Mouse (Mus musculus) liver, embryonic 11.5 days (tissue): ENCODE results near the gene Mmp12. TPM values are rescaled to one million over a fixed set of nuclear protein-coding genes. Genes with fewer than 3 reads are reported as not detected.
"Not testable (repeated sequence)": the region's sequence is repeated elsewhere in the genome, so short reads cannot be mapped to it uniquely, and the experiment has no call there.

Source experiments
- ATAC-seq: fragments of 200-750 bp; cut with Nextera tagmentation; replicated peaks from 2 replicates; pipeline ENCODE4 v1.8.0; 2017; ENCODE audit warnings: moderate number of reproducible peaks, mild to moderate bottlenecking, moderate TSS enrichment, moderate library complexity; ENCODE audit not compliant: low FRiP score
- DNase-seq: peaks from one replicate; pipeline ENCODE4 v3.0.0-alpha.2; 2017; ENCODE audit warnings: low spot score
- H3K27ac ChIP-seq: fragments of 300-500 bp; sonication (generic); 2 replicates; pipeline ENCODE4 v1.5.1; 2014; ENCODE audit warnings: mild to moderate bottlenecking, low read depth, low read length, control low read depth
- H3K27me3 ChIP-seq: fragments of 300-500 bp; sonication (generic); replicated peaks from 2 replicates; pipeline ENCODE4 v1.6.1; 2014; ENCODE audit warnings: low read length, mixed read lengths; ENCODE audit not compliant: control insufficient read depth, insufficient read depth
- H3K36me3 ChIP-seq: fragments of 300-500 bp; sonication (generic); 2 replicates; pipeline ENCODE4 v1.6.1; 2014; ENCODE audit warnings: mild to moderate bottlenecking, low read length, moderate library complexity, mixed read lengths; ENCODE audit not compliant: control insufficient read depth, insufficient read depth
- H3K4me1 ChIP-seq: fragments of 300-500 bp; sonication (generic); replicated peaks from 2 replicates; pipeline ENCODE4 v1.6.1; 2014; ENCODE audit warnings: low read length, mixed read lengths; ENCODE audit not compliant: control insufficient read depth, insufficient read depth
- H3K4me2 ChIP-seq: fragments of 300-500 bp; sonication (generic); 2 replicates; pipeline ENCODE4 v1.6.1; 2014; ENCODE audit warnings: mild to moderate bottlenecking, control low read depth, moderate library complexity
- H3K4me3 ChIP-seq: fragments of 300-500 bp; sonication (generic); 2 replicates; pipeline ENCODE4 v1.5.1; 2014; ENCODE audit warnings: low read depth, low read length, control low read depth
- H3K9ac ChIP-seq: fragments of 300-500 bp; sonication (generic); 2 replicates; pipeline ENCODE4 v1.6.1; 2014; ENCODE audit warnings: low read depth, low read length, control low read depth
- H3K9me3 ChIP-seq: fragments of 300-500 bp; sonication (generic); 2 replicates; pipeline ENCODE4 v1.6.1; 2016; ENCODE audit warnings: low read length, inconsistent platforms, mixed read lengths; ENCODE audit not compliant: control insufficient read depth
- WGBS: fragments of 180-500 bp; shearing (Covaris S2); extraction: QIAGEN DNeasy Blood & Tissue Kit; methylation state at CpG from one replicate; pipeline ENCODE4 v1.1.7; 2014; 5-methylcytosine and 5-hydroxymethylcytosine counted together
- polyA plus RNA-seq: library from polyadenylated mRNA; unstranded; fragments of >200 nt; fragmentation: Nextera tagmentation; extraction: Ambion mirVana; gene quantifications from 2 replicates; pipeline ENCODE4 v1.2.1, GENCODE M21; 2014

Gene Mmp12
- polyA plus RNA-seq: 0.11 TPM in 1 of 2 replicates, not detected in the other

DNA sequence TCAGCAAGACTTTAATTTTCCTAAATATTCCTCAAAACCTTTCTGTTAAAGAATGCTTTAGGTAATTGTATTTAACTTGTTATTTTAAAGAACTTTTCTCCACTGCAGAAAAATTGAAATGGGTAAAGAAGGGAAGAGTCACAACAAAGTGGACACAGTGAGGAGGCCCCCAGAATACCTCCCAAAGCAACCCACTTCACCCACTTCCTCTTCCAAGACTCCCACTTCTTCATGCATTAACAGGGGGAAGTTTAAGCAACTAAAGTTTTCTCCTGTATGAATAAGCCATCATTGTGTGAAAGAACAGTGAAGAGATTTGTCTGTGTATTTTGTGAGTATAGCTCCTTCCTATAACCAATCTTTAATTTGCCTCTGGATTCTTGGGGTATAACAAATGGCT, at the start of gene Mmp12:
Gene Mmp12 (plus strand): TSS at position 275 of the 400 bp plus-strand sequence.
- Histone ChIP-seq H3K9me3 (no peaks in the 10 kb centered on the region), H3K9ac (no peak within 1 kb of the TSS), H3K4me2 (no peak within 1 kb of the TSS), H3K27ac (no peak within 1 kb of the TSS), H3K36me3 (no peaks in the 10 kb centered on the region), H3K27me3 (no peaks in the 10 kb centered on the region), H3K4me1 (no peaks in the 10 kb centered on the region), H3K4me3 (no peak within 1 kb of the TSS)
- ATAC-seq (no peak), DNase-seq (no peak)

DNA sequence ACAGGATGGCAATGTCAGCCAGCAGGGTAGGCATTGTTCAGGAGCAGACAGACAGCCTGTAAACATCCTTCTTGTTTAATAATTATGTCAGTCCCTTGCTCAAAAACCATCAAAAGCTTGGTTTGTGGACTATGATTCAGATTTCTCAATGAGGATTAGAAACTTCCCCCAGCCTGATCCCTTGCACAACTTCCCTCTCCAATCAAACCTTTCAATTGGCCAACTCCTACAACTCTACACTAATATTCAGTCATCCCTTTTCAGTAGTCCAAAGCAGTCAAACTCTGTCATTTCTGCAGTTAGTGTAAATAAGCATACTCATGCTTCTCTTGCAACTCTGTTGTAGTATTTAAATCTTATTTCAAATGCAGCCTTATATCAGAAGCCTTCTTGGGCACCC, 12.3 kb upstream of the Mmp12 start:
- Histone ChIP-seq H3K36me3 (no peaks in the 10 kb centered on the region), H3K27me3 (no peaks in the 10 kb centered on the region), H3K9ac (no peak overlapping the region), H3K4me3 (no peak overlapping the region), H3K27ac (no peak overlapping the region), H3K4me2 (no peak overlapping the region), H3K9me3 (no peaks in the 10 kb centered on the region), H3K4me1 (no peaks in the 10 kb centered on the region)
- ATAC-seq: no peak
- no peak for DNase-seq

DNA sequence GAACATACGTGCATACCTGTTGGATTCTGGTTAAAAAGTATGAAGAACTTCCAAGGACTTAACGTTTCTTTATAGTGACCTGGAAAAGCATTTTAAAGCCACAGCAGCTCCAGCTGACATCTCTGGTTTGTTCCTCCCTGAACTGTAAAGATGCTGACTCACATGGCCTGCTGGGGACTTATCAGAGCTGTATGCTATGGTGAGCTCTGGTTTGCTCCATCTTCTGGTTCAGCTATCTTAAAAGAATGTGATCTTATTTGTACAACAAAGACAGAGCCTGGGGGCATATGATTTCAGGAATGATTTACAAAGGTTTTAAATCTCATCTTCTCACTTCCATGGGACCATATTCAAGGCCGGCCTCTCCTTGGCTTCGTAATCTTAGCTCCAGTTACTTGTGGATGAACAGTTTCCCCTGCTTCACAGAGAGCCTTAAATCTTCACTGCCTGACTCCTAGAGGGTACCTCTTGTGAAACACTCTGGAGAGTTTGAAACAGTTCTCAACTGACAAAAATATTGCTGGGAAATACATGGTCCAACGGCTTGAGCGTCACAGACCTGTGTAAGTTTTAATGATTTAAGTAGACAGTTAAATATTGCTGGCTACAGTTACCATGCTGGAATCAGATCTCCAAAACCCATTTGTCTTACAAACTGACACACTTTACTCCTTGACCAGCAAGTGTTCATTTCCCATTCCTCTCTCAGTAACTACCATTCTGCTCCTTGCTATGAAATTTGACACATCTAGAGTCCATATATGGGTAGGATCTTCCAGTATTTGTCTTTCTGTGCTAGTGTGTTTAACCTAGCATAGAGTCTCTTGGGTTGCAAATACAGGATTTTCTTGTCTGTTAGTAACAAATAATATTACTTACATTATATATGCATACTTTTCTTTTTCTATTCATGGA, 8.2 kb upstream of the Mmp12 start:
- no peak overlapping the region for H3K4me3 ChIP-seq
- ATAC-seq (no peak), DNase-seq (no peak)
- no peaks in the 10 kb centered on the region for H3K27me3 ChIP-seq
- H3K9me3 ChIP-seq: no peaks in the 10 kb centered on the region
- H3K27ac ChIP-seq: no peak overlapping the region
- H3K9ac ChIP-seq: no peak overlapping the region
- no peak overlapping the region for H3K4me2 ChIP-seq
- H3K4me1 ChIP-seq: no peaks in the 10 kb centered on the region
- 91% methylated on average over 5 of the region's 6 CpGs for WGBS
- no peaks in the 10 kb centered on the region for H3K36me3 ChIP-seq

DNA sequence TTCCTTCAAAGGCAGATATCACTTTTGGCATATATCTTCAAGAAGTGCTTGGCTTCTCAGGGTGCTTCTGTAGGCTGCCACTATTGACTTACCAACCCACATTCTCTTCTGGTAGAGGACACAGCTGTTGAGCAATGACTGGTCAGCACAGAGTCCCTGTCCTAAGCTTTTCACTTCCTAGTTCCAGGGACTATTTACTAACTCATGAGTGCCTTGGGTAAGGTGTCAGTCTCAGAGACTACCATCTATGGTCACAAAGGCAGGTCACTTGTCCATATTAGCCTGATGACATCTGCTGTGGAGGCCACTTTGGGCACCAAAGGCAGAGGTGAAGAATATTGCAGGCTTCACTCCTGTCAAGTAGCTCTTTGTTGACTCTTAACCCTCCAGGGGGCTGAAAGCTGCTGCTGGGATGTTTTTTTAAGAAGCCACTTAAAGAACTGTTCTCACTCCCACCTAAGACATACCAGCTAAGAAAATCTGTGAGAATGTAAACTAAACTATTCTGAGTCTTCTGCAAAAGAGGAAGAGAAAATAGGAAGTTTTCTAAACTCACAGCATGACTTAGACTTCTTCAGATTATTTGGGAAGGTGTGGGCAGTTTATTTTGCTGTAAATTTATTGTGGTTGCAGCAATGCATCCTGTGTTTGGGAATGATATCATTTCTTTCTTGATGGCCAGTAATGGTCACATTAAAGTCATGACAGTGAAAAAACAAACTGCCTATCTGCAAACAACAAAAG, 7.3 kb upstream of the Mmp12 start:
- no peak overlapping the region for H3K27ac ChIP-seq
- H3K9ac ChIP-seq: no peak overlapping the region
- H3K4me2 ChIP-seq: no peak overlapping the region
- H3K9me3 ChIP-seq: no peaks in the 10 kb centered on the region
- H3K27me3 ChIP-seq: no peaks in the 10 kb centered on the region
- H3K4me3 ChIP-seq: no peak overlapping the region
- no peaks in the 10 kb centered on the region for H3K36me3 ChIP-seq
- DNase-seq (no peak), ATAC-seq (no peak)
- no peaks in the 10 kb centered on the region for H3K4me1 ChIP-seq

DNA sequence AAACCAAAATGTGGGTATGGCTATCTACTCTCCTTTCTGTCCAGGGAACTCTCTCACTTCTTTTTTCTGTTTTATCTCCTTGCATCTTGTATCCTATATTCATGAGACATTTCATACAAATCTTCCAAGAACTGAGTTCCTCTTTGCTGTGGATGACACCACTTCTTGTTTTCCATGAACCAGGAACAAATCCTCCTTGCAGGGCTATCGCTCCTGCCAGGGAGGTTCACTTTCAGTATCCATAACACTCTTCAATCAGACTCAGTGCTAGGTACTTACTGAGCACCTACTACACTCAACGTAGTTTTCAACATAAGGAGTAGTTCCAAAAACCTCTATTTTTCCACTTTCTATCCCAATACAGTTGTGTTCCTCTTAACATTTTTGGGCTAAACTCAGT, 1.3 kb downstream of the Mmp12 start:
- H3K4me2 ChIP-seq: no peak overlapping the region
- no peak for DNase-seq
- no peak for ATAC-seq
- no peaks in the 10 kb centered on the region for H3K4me1 ChIP-seq
- H3K9me3 ChIP-seq: no peaks in the 10 kb centered on the region
- WGBS: 83% methylated on average over 2 of the region's 2 CpGs
- H3K9ac ChIP-seq: no peak overlapping the region
- no peak overlapping the region for H3K27ac ChIP-seq
- no peaks in the 10 kb centered on the region for H3K27me3 ChIP-seq
- H3K4me3 ChIP-seq: no peak overlapping the region
- no peaks in the 10 kb centered on the region for H3K36me3 ChIP-seq

DNA sequence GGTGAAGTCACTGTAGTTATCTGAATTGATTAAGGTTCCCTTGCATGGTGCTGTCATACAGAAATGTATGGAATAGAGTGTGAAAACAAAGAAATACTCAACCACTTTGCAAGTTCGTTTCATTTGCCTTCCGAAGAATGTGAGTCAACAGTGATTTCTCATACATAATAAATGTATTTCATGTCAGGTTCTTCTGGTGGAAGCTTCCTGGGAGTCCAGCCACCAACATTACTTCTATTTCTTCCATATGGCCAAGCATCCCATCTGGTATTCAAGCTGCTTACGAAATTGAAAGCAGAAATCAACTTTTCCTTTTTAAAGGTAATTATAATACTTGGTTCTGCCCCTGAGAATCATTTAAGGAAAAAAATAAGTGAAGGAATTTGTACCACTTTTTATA, 10.4 kb downstream of the Mmp12 start:
- WGBS: 70% methylated on average over 3 of the region's 3 CpGs
- DNase-seq: no peak
- no peak overlapping the region for H3K4me2 ChIP-seq
- H3K36me3 ChIP-seq: no peaks in the 10 kb centered on the region
- H3K27me3 ChIP-seq: no peaks in the 10 kb centered on the region
- H3K9me3 ChIP-seq: no peaks in the 10 kb centered on the region
- no peak overlapping the region for H3K27ac ChIP-seq
- no peak for ATAC-seq
- H3K9ac ChIP-seq: no peak overlapping the region
- no peak overlapping the region for H3K4me3 ChIP-seq
- H3K4me1 ChIP-seq: no peaks in the 10 kb centered on the region

DNA sequence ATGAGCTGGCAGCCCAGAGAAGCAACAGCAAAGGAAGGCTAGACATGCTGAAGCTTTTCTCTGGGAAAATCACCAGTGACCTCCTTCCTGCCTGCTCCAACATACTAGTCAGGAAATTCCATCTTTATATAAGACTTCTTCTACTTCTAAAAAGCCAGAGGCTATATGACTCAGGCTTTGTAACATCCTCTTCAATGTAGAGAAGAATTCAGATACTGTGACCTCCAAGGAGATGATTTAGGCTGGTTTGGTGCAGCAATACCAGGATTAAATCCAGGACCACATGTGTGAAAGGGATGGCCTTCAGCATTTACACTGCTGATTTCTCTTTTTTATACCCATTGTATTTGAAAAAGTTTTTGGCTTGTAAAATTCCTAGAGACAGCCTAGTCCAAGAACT, 43.8 kb downstream of the Mmp12 start, which contains the start of gene Mmp1b:
Gene Mmp1b (minus strand): TSS at position 101 of the 400 bp plus-strand sequence.
- no peak for ATAC-seq
- H3K9me3 ChIP-seq: peaks cover 3% of the 10 kb centered on the region; the same call in 1 of the 2 replicates
- no peak within 1 kb of the TSS for H3K9ac ChIP-seq

DNA sequence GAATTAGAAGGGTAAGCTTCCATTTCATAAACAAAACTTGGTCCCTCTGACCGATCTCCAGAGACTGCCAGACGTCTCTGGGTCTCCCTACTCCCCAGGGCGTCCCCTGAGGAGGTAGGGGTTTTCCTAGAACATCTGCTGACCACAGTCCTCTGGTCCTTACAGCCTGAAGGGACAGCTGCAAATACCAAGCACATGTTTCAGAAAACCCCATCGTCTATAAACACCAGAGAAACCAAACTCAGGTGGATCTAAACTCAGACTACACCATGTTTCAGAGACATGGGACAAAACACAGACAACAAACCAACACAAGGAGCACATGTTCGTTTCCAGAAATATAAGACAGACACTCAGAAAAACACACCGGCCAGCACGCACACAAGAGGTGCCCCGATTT, 52.4 kb downstream of the Mmp12 start:
- not testable (repeated sequence) for H3K9me3 ChIP-seq
- 73% methylated on average over 8 of the region's 8 CpGs for WGBS

More for the DNA sequence above, 43.8 kb downstream of the Mmp12 start, which contains the start of gene Mmp1b:
- H3K36me3 ChIP-seq: no peaks in the 10 kb centered on the region
- no peak for DNase-seq
- no peaks in the 10 kb centered on the region for H3K4me1 ChIP-seq
- H3K4me3 ChIP-seq: no peak within 1 kb of the TSS
- no peak within 1 kb of the TSS for H3K27ac ChIP-seq
- no peak within 1 kb of the TSS for H3K4me2 ChIP-seq
- no peaks in the 10 kb centered on the region for H3K27me3 ChIP-seq

More for the DNA sequence above, 52.4 kb downstream of the Mmp12 start:
- H3K9ac ChIP-seq, H3K27me3 ChIP-seq, H3K4me3 ChIP-seq, DNase-seq, H3K4me1 ChIP-seq, H3K27ac ChIP-seq, H3K36me3 ChIP-seq, ATAC-seq, H3K4me2 ChIP-seq: not testable (repeated sequence)
